Mouse (Mus musculus) inflammation-experienced regulatory T-cells (primary cell): ENCODE measurements around the gene C87499. TPM values are rescaled to one million over a fixed set of nuclear protein-coding genes. Genes with fewer than 3 reads are reported as not detected.

Experiments
- polyA plus RNA-seq, 2 experiments: library from polyadenylated mRNA; unstranded; fragments of 100-300 nt; shearing (Covaris generic); gene quantifications; one replicate each; pipeline ENCODE4 v1.2.1; 2017

C87499 gene
- under 1 TPM in 1 of 2 experiments, not detected in 1; 0.47 TPM for polyA plus RNA-seq

DNA sequence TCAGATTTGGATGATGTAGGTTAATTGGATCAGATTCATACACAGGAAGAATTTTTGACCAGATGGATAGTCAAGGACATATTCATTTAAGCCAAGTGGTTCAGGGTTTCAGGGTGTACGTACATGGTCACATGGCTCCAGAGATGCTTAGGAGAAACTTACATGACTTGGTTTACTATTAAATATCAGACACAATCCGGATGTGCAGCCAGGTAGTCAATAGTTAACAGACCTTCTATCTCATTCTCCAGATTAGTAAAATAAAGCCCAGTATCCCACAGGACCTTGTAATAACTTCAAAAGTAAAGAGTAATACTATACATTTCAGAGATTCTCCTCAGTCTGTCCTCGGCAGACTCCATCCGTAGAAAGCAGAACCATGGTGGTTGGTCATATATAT, at the start of gene C87499:
TSS of gene C87499 (minus strand) at position 101 of the 400 bp plus-strand sequence.

DNA sequence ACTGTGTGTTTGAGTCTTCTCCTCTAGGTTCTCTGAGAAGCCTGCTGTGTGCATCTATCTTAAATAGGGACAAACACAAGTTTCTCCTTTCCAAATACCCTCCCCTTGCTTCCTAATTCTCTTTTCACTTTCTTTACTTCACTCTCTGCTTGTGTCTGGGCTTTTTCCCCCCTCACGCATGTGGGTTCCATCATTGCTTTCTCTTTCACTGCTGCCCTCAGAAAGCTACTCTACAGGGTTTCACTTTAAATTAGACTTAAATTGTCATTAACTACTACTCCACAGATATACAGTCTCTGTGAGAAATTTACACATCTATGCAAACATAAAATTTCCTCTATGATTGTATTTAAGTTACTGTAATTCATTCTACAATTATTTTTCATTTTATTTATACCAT, 49.6 kb upstream of the C87499 start, which contains the start of gene Ifna2:
TSS of gene Ifna2 (minus strand) at position 101 of the 400 bp plus-strand sequence.

DNA sequence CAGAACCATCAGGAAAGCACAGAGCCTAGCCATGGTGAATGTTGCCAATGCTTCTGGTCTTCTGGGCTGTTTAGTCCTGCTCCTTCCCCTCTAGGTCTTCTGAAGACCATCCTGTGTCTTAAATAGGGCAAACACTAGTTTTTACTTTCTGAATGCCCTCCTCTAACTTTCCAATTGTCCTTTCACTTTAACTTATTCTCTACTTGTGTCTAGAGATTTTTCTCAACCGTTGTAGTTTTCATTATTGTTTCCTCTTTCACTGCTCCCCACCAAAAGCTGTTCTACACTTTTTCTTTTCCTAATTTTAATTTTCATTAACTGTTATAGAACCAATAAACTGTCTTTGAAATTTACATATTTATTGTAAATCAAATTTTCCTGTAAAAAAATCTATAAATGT, 42.6 kb upstream of the C87499 start, which contains the start of gene Ifna16:
TSS of gene Ifna16 (minus strand) at position 101 of the 400 bp plus-strand sequence.

DNA sequence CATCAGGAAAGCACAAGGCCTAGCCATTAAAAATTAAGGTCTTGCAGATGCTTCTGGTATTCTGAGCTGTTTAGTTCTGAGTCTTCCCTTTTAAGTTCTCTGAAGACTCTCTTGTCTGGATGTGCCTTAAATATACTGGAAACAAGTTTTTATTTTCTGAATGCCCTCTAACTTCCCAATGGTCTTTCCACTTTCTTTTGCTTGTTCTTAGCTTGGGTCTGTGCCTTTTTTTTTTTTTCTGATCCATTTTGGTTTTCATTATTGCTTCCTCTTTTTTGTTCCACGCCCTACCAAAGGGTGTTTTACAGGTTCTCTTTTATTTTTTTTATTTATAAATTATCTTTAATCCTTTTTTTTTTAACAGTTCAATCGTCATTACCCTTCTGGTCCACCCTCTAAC, 10.1 kb upstream of the C87499 start, which contains the start of gene Ifna13:
TSS of gene Ifna13 (minus strand) at position 101 of the 400 bp plus-strand sequence.

DNA sequence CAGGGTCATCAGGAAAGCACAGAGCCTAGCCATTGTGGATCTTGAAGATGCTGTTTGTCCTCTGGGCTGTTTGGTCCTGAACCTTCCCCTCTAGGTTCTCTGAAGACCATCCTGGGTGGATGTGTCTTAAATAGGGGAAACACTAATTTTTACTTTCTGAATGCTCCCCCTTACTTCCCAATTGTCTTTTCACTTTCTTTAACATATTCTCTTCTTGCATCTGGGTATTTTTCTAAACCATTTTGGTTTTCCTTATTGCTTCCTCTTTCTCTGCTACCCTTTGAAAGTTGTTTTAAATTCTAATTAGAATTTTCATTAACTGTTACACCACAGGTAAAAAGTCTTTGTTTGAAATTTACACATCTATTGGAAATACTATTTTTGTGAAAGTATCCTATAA, 30.9 kb downstream of the C87499 start, which contains the start of gene Ifna12:
TSS of gene Ifna12 (minus strand) at position 101 of the 400 bp plus-strand sequence.

DNA sequence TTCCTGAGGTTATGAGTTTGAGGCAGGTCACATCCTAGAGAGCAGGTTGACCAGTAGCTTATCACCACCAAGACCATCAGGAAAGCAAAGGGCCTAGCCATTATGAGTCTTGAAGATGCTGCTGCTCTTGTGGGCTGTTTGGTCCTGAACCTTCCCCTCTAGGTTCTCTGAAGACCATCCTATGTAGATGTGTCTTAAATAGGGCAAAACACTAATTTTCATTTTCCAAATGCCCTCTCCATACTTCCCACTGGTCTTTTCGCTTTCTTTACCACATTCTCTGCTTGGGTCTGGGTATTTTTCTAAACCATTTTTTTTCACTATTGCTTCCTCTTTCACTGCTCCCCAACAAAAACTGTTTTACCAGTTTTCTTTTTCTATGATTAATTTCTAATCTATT, 41.9 kb downstream of the C87499 start, which contains the start of gene Ifna9:
TSS of gene Ifna9 (minus strand) at position 101 of the 400 bp plus-strand sequence.

Other genes with a start within 250 kb of the C87499 start
- gene Hacd4, start 195.5 kb downstream of the C87499 start, polyA plus RNA-seq, result 1 to 10 TPM in 1 of 2 experiments, under 1 TPM in 1; 0.30 to 1.8 TPM
- gene Ifnb1, start 111.6 kb downstream of the C87499 start, polyA plus RNA-seq, result 1 to 10 TPM in 1 of 2 experiments, under 1 TPM in 1; 0.29 to 1.3 TPM
- 1 to 10 TPM in 1 of 2 experiments, under 1 TPM in 1; 0.45 to 2.3 TPM for gene Ifna15, start 76.2 kb downstream of the C87499 start, polyA plus RNA-seq
- under 1 TPM in 1 of 2 experiments, not detected in 1; 0.70 TPM for gene Ifna14, start 62.6 kb downstream of the C87499 start, polyA plus RNA-seq
- gene Ifna9, start 42.0 kb downstream of the C87499 start, polyA plus RNA-seq, result not detected
- not detected for gene Ifna12, start 31.0 kb downstream of the C87499 start, polyA plus RNA-seq
- gene Ifna13, start 10.0 kb upstream of the C87499 start, polyA plus RNA-seq, result not detected
- gene Ifna16, start 42.5 kb upstream of the C87499 start, polyA plus RNA-seq, result not detected
- not detected for gene Ifna2, start 49.5 kb upstream of the C87499 start, polyA plus RNA-seq
- under 1 TPM in 1 of 2 experiments, not detected in 1; 0.30 TPM for gene Ifnab, start 56.9 kb upstream of the C87499 start, polyA plus RNA-seq
- gene Gm26566, start 87.4 kb upstream of the C87499 start, polyA plus RNA-seq, result not detected
- gene Klhl9, start 88.1 kb upstream of the C87499 start, polyA plus RNA-seq, result 10 to 100 TPM; 19.8 to 29.0 TPM
- not detected for gene Gm13271, start 120.5 kb upstream of the C87499 start, polyA plus RNA-seq
- gene Gm13283, start 125.7 kb upstream of the C87499 start, polyA plus RNA-seq, result 1 to 10 TPM in 1 of 2 experiments, under 1 TPM in 1; 0.62 to 1.0 TPM
- under 1 TPM in 1 of 2 experiments, not detected in 1; 0.82 TPM for gene Gm13290, start 139.4 kb upstream of the C87499 start, polyA plus RNA-seq
- gene Gm13289, start 142.5 kb upstream of the C87499 start, polyA plus RNA-seq, result not detected
- gene Gm13272, start 145.4 kb upstream of the C87499 start, polyA plus RNA-seq, result not detected
- 1 to 10 TPM in 1 of 2 experiments, not detected in 1; 1.5 TPM for gene Ifnz, start 147.7 kb upstream of the C87499 start, polyA plus RNA-seq
- not detected for gene Gm13276, start 151.3 kb upstream of the C87499 start, polyA plus RNA-seq
- not detected for gene Gm13277, start 154.2 kb upstream of the C87499 start, polyA plus RNA-seq
- not detected for gene Gm13278, start 157.1 kb upstream of the C87499 start, polyA plus RNA-seq
- not detected for gene Gm13275, start 160.1 kb upstream of the C87499 start, polyA plus RNA-seq
- not detected for gene Gm13279, start 163.0 kb upstream of the C87499 start, polyA plus RNA-seq
- gene Gm13285, start 165.3 kb upstream of the C87499 start, polyA plus RNA-seq, result 1 to 10 TPM in 1 of 2 experiments, under 1 TPM in 1; 0.94 to 3.7 TPM
- not detected for gene Gm13287, start 168.8 kb upstream of the C87499 start, polyA plus RNA-seq
- gene Gm13288, start 171.1 kb upstream of the C87499 start, polyA plus RNA-seq, result not detected
- not detected for gene Ifna7, start 181.8 kb upstream of the C87499 start, polyA plus RNA-seq
- not detected for gene Ifna11, start 185.5 kb upstream of the C87499 start, polyA plus RNA-seq
- gene Ifna6, start 193.0 kb upstream of the C87499 start, polyA plus RNA-seq, result not detected
- not detected for gene Ifna5, start 201.1 kb upstream of the C87499 start, polyA plus RNA-seq
- gene Ifna4, start 207.4 kb upstream of the C87499 start, polyA plus RNA-seq, result under 1 TPM in 1 of 2 experiments, not detected in 1; 0.71 TPM
- gene Ifna1, start 215.7 kb upstream of the C87499 start, polyA plus RNA-seq, result not detected
- gene Ifne, start 245.8 kb upstream of the C87499 start, polyA plus RNA-seq, result not detected